Mouse (Mus musculus) frontal cortex, adult 2 months (tissue): ENCODE data around the gene Adat3. TPM values are rescaled to one million over a fixed set of nuclear protein-coding genes. Genes with fewer than 3 reads are reported as not detected.
A peak's percentile ranks its signal among the peaks of the same experiment; 100 is the strongest.
"Not testable (repeated sequence)": the region's sequence is repeated elsewhere in the genome, so short reads cannot be mapped to it uniquely, and the experiment has no call there.

Experiments
- DNase-seq, 2 experiments: peaks; one replicate each; pipeline ENCODE4 v3.0.0; 2022; ENCODE audit warnings: low spot score in 1 of 2; ENCODE audit errors: extremely low spot score in 1 of 2
- polyA plus RNA-seq: library from polyadenylated mRNA; depleted of rRNA; stranded (reverse); fragments of >200 nt; gene quantifications from 2 replicates; pipeline ENCODE4 v1.2.3, GENCODE M21; 2012; rRNA removed

Gene Adat3
- polyA plus RNA-seq, 1 experiment = 5.6 TPM

DNA sequence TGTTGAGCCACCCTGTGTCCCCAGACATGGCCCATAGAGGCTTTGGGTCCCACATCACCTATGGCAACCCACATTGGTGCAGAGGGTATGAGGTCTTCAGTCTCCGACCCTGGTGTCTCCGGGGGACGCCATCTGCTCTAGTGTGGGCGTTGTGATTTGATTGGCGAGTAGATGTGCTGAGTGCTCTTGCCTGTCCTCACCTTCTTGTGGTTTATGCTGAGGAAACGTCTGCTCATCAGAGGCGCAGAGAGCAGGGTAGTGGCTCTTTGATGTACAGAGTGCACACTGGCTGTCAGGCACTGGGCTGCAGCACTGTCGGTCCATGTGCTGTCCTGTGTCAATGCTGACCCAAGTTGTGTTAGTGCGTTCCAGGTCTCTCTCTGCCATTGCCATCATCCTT is 26.2 kb downstream of the Adat3 start:
- no peak for DNase-seq

DNA sequence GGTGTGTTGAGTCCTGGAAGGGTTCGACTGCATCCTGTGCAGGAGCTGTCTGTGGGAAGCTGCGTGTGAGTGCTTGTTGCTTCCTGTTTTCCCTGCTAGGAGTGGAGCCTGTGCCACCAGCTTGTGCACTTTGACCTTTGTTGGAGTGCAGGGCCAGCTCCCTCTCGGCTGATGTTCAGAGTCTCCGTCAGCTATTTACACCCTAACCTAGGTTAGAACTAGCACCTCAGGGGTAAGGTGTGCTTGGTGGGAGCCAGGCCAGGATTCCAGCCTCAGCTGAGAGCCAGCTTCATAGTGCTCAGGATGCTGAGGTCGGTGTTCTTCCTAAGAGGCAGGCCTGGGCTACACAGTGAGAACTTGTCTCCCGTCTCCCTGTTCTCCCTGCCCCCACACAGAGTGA is 32.7 kb downstream of the Adat3 start:
- no peak for DNase-seq

DNA sequence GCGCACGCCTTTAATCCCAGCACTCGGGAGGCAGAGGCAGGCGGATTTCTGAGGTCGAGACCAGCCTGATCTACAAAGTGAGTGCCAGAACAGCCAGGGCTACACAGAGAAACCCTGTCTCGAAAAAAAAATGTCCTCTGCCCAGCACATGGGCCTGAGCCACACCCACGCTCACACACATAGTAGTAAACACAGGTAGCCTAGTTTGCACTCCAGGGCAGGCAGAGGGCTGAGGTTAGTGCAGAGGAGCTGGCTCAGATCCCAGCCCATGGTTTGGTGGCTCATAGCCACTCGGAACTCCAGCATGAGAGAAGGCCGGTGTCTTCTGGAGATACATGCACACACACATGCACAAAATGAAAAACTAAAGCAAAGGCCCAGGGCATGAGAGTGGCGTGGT is 44.3 kb downstream of the Adat3 start:
- no peak for DNase-seq

DNA sequence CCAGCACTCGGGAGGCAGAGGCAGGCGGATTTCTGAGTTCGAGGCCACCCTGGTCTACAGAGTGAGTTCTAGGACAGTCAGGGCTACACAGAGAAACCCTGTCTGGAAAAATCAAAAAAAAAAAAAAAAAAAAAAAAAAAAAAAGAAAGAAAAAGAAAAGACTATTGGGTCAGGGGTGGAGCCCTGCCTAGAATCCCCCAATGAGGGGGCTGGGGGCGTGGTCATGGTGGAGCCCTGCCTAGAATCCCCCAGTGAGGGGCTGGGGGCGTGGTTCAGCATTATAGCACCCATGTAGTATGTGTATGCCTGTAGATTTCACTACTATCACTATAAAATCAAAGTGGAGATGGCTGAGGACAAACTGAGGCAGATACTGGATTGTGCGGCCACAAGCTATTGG is 47.2 kb downstream of the Adat3 start:
- not testable (repeated sequence) for DNase-seq

DNA sequence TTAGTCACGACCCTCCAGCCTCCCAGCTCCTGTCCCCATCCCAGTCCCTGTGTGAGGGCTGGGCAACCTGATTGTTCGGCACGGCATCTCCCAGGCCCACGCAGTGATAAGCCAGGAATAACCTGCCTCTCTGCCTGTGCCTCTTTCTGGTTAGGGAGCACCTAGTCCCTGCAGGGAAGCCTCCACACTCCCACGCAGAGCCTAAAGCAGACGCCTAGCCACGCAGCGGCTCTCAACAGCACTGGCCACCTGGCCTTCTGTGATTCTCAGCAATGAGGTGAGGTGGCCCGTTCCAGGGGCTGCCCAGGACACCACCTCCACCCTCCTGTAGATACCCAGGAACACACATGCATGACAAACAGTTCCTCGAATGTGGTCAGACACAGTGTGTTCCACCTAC is 47.7 kb downstream of the Adat3 start:
- DNase-seq = peak in 1 of 2 experiments; percentile 42

- DNase-seq = no peak
Measured at GRCm38 (mm10) chr10:80653156-80653720, 50.6 kb downstream of the Adat3 start.

DNA sequence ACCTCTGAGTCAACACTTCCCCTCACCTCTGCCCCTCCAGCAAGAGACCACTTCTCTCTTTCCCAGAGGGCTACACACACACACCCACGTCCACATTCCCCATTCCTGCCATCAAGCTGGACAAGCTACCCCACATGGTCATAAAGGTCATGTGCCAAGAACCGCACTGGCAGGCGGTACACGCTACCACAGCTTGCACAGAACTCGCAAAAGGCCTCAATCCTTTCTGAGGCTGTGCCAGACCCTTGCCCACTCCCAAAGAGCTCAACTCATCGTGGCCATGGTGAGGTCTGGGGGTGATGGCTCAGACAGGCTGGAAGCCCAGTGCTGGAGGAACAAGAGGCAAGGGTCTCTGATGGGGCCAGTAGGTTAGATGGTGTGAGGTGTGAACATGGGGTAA is 52.2 kb downstream of the Adat3 start:
- DNase-seq = no peak

GRCm38 (mm10) chr10:80655406-80656129 is 52.9 kb downstream of the Adat3 start:
- no peak for DNase-seq

GRCm38 (mm10) chr10:80656130-80656862 is 53.6 kb downstream of the Adat3 start:
- DNase-seq = peak; percentile 87 to 96

- DNase-seq = no peak
Measured at GRCm38 (mm10) chr10:80656863-80657623, 54.4 kb downstream of the Adat3 start, which contains the start of gene Btbd2. Btbd2 (minus strand) TSS chr10:80657071.

Other genes starting within 250 kb of the Adat3 start
- gene Plk5, start 246.4 kb upstream of the Adat3 start, polyA plus RNA-seq = 24.9 and 33.3 TPM in 2 replicates
- gene Mex3d, start 215.2 kb upstream of the Adat3 start, polyA plus RNA-seq = 17.2 and 17.7 TPM in 2 replicates
- 200 and 215 TPM in 2 replicates for gene Mbd3, start 203.3 kb upstream of the Adat3 start, polyA plus RNA-seq
- gene Uqcr11, start 196.1 kb upstream of the Adat3 start, polyA plus RNA-seq = 1,306 and 1,773 TPM in 2 replicates
- 33.5 and 34.2 TPM in 2 replicates for gene Tcf3, start 169.2 kb upstream of the Adat3 start, polyA plus RNA-seq
- 0.02 and 0.04 TPM in 2 replicates for gene Onecut3, start 108.0 kb upstream of the Adat3 start, polyA plus RNA-seq
- gene Atp8b3, start 63.8 kb upstream of the Adat3 start, polyA plus RNA-seq = 0.22 and 0.25 TPM in 2 replicates
- gene Rexo1, start 41.3 kb upstream of the Adat3 start, polyA plus RNA-seq = 45.5 and 49.0 TPM in 2 replicates
- 37.9 and 41.5 TPM in 2 replicates for gene Klf16, start 25.6 kb upstream of the Adat3 start, polyA plus RNA-seq
- gene Abhd17a, start 12.5 kb upstream of the Adat3 start, polyA plus RNA-seq = 253 and 271 TPM in 2 replicates
- 61.0 and 66.1 TPM in 2 replicates for gene Scamp4, start within 50 bp of the Adat3 start, polyA plus RNA-seq
- gene Gm49322, start 3.1 kb downstream of the Adat3 start, polyA plus RNA-seq = 2.8 and 3.1 TPM in 2 replicates
- 252 and 270 TPM in 2 replicates for gene Csnk1g2, start 20.0 kb downstream of the Adat3 start, polyA plus RNA-seq
- gene Btbd2, start 54.2 kb downstream of the Adat3 start, polyA plus RNA-seq = 108 and 109 TPM in 2 replicates
- 43.8 and 51.6 TPM in 2 replicates for gene Mknk2, start 75.2 kb downstream of the Adat3 start, polyA plus RNA-seq
- 9.1 and 10.6 TPM in 2 replicates for gene Mob3a, start 99.1 kb downstream of the Adat3 start, polyA plus RNA-seq
- 99.6 and 108 TPM in 2 replicates for gene Izumo4, start 99.3 kb downstream of the Adat3 start, polyA plus RNA-seq
- gene Ap3d1, start 139.4 kb downstream of the Adat3 start, polyA plus RNA-seq = 161 and 170 TPM in 2 replicates
- gene Dot1l, start 152.3 kb downstream of the Adat3 start, polyA plus RNA-seq = 74.8 and 79.5 TPM in 2 replicates
- gene Sf3a2, start 195.3 kb downstream of the Adat3 start, polyA plus RNA-seq = 42.2 and 50.7 TPM in 2 replicates
- gene Plekhj1, start 195.7 kb downstream of the Adat3 start, polyA plus RNA-seq = 65.6 and 65.9 TPM in 2 replicates
- 2.6 and 3.8 TPM in 2 replicates for gene Amh, start 202.4 kb downstream of the Adat3 start, polyA plus RNA-seq
- 5.7 and 6.2 TPM in 2 replicates for gene Jsrp1, start 210.6 kb downstream of the Adat3 start, polyA plus RNA-seq
- 706 and 773 TPM in 2 replicates for gene Oaz1, start 223.8 kb downstream of the Adat3 start, polyA plus RNA-seq
- 16.0 and 20.3 TPM in 2 replicates for gene Lingo3, start 241.2 kb downstream of the Adat3 start, polyA plus RNA-seq